Mouse (Mus musculus) cerebellum, adult (tissue): ENCODE results near the gene Tnr.

Source experiments
- ATAC-seq: cut with Nextera tagmentation; 2 replicates; pipeline ENCODE4 v1.9.2; 2017; ENCODE audit warnings: mild to moderate bottlenecking, moderate library complexity, mixed read lengths; ENCODE audit not compliant: insufficient number of reproducible peaks, low FRiP score, low TSS enrichment

Gene Tnr

DNA sequence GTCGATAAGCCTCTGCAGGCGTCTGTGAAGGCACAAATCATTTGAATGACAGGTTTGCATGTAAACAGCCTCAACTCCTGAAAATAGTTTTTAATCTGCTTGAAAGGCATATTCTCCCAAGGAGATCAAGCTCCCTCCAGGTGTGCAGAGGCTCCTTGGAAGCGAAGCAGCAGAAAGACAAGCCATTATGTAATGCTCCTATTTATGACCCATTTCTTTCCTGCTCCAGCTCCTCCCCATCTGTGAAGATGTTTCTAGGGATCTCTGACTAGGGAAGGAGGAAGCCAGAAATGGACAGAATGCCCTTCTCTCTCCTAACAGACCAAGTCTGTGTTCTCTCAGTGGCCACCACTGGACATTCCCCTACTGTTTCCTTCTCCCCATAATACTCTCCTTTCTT is 38.0 kb downstream of the Tnr start:
- no peak for ATAC-seq

DNA sequence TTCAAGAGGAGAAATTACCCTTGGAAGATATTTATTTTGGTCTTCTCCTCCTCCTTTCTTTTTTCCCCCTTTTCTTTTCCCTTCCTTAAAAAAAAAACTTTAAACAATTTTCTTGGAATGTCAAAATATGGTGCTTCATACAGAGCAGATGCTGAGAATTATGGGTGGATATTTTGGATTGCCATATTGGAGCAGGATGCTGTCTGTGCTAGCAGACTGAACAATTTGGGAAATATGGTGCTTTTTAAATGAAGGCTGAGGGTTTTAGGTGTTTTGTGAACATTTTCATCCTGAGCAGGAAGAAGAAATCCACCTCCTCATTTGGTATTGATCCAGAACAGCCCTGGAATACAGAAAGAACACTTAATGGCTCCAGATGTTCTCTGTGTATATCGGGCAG is 41.6 kb downstream of the Tnr start:
- ATAC-seq, result no peak

DNA sequence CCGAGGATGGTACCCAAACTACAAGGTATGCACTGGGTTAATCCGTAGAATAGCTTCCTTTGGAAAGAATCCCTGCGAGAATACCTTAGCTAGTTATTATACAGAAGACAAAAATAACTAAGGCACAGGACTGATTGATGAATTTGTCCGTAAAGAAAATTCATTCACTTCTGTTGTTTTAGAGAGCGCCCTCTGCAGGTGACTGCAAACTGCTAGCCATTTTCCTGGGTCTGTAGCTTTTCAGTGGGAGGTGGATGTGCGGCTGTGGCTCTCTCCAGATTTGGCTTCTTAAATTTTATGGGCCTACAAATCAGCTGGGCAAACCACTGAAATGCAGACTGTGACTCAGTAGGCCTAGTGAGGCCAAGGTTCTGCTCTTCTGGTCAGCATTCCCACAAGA is 42.5 kb downstream of the Tnr start:
- no peak for ATAC-seq

DNA sequence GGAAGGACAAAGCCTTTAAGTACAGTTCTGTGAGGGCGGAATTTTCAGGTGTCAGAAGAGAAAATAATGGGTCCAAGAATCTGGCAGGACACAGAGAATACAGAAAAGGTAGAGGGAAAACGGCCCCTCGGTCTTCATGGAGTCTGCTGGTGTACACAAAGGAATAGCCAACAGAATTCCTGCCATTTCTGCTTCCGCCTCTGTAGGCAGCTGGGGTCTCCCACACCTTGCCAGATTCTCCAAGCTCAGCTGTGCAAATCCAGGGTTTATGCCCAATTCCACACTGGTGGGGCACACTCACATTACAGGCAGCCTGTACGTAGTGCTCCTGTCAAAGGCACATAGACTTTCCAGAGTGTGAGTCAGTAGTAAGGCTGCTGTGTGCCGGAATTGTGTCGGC is 43.6 kb downstream of the Tnr start:
- ATAC-seq, result no peak

DNA sequence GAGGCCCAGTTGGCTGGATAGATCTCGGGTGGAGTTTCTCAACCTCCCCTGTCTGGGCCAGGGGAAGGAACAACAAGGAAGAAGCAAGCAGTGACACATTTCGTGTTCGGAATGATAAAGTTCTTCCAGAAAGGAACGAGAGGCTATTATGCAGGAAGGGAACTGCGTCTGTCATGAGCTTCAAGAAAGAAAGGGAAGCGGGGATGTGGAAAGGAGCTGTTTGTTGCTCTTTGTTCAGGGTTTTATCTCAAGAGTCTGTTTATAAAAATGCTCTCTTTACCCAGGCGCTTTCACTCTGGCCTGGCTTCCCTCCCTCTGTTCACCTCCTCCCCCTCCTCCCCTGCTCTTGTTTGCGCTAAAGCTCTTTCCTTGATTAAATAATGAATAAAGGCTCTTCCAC is 46.7 kb downstream of the Tnr start:
- ATAC-seq, result no peak

DNA sequence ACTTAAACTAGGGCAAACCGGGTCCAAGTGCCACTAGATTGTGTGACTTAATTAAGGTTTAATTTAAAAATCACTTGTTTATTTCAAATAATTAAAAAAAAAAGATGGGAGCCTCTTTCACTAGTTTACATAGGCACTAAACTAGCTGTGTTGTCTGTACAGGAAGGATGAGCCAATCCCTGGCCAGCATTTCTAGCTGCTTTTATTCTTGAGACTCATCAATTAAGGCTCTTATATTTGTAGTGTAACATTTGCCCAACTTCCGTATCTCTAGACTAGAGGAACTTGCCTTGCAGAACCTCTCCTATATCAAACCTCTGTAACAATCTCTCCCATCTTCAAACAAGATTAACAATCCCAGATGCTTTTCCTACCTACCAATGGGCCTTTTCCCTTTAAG is 47.3 kb downstream of the Tnr start:
- ATAC-seq, result no peak

DNA sequence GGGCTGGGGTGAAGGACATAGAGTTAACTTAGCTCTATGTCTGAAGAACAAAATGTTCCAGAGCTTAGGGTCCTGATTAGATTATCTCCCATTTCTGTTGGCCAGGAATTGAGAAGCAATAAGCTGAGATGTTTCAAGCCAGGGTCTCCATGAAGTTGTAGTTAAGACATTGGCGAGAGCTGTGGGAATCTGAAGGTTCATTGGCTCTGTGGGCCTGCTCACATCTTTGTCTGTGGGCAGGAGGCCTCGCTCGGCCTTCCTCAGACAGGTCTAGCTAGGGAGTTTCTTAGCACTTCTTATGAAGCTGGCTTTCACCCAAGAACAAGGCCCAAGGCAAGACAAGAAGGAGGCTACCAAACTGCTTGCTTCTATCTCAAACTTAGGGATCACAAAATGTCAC is 48.4 kb downstream of the Tnr start:
- no peak for ATAC-seq

DNA sequence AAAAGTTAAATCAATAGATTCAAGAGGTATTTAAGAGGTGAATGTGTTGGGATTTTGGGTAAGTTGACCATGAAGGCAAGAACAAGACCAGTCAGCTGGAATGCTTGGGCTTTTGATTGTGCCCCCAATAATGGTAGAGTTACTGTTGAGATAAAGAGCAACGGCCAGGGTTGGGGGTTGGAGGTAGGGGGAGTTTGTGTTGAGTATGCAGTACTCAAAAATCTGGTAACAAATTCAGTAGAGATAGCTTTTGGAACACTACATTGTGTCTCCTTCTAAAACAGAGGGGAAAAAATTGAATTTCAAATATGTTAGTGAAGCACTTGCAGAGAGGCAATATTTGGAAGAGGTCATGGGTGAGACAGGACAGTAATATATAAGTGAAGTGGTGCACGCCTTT is 49.5 kb downstream of the Tnr start:
- no peak for ATAC-seq

DNA sequence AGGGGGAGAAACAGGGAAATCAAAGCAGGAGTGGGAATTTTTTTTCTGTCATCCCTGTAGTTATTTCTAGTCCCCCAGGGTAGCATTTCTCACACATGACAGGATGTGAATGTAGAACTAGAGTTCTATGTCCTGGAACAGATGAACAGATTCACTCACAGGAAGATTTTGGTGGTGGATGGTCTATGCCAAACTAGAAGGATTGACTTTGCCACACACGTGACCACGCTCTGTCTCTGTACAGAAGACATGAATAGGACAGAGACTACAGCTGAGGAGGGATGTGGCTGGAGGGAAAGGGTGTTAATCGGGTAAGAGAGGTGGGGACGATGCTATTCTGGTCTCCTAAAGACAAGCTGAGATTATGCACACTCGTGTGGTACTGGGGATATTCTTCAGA is 51.1 kb downstream of the Tnr start:
- ATAC-seq, result no peak

DNA sequence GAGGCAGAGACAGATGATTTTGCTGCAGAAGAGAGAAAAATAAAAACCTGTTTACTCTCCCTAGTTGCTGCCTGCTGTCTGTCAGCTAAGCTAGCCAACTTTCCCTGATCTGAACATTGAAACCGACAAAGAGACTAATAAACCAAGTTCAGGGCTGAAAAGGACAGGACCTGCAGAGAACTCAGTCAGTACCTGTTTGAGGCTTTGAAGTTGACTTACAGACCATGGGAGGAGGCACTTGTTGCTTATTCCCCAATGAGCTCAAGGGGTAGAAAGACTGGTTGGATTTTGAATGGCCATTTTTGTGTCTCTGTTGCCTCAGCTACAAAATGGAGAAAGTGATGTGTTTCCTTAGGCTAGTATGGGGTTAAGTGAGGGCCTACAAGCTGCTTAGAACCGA is 52.7 kb downstream of the Tnr start:
- ATAC-seq, result no peak

DNA sequence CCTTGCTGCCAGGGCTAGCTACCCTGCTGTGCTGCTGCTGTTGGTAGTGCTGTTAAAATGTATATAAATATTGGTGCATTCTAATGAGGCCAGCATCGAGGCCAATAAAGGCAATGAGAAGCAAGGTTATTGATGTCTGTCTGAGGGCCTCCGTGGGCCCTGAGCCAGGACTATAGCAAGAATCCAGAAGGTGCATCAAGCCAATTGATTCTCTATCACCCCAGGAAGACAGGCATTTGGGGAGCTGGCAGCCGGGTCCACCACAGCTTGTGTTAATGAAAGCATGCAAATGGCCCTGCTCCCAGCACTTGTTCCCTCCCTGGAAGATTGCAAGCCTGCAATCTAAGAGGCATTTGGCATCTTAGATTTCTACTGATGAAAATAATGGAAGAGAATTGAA is 54.8 kb downstream of the Tnr start:
- ATAC-seq, result peak; percentile 29; the same call in 1 of the 2 replicates

DNA sequence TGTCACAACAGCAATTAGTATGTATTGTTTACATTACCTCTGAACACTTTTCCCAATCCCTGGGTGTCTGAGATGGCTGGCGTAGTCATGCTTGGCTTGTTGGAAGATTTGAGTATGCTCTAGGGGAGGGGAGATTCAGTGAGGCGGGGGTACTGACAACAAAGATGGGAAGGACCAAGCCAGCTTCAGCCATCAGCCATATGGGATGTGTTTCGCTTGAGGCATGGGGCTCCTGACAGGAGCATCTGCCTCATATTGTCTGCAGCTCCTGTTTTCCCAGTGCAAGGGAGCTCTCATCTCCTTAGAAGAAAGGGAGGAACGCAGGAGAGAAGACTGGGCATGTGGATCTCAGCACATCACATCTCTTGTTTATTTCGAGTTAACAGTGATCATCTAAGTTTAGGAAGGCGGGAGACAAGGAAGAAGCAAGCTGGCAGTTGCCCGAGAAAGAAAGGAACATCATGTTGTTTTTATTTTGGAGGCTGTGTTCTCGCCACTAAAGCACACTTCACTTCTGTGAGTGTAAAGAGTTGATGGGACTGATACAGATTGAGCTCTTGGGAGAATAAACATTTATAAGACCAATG is 56.9 kb downstream of the Tnr start:
- no peak for ATAC-seq

DNA sequence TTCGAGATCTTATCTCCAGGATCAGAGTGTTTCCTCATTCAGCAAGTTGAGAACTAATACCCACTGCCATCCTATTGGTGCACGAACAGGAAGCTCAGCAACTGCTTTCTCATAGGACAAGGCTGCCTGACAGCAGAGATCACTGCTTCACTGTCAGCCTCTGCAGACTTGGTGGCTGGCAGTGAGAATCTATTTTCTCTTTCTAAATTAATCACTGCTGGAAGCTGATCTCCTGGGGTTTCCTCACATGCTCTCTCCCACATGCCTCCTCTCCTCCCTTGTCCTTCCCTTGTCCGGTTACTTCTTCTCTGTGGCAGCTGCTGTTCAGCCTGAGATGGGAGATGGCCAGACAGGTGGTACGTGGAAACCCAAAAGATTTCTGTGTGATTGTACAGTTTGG is 60.3 kb downstream of the Tnr start:
- ATAC-seq, result no peak

DNA sequence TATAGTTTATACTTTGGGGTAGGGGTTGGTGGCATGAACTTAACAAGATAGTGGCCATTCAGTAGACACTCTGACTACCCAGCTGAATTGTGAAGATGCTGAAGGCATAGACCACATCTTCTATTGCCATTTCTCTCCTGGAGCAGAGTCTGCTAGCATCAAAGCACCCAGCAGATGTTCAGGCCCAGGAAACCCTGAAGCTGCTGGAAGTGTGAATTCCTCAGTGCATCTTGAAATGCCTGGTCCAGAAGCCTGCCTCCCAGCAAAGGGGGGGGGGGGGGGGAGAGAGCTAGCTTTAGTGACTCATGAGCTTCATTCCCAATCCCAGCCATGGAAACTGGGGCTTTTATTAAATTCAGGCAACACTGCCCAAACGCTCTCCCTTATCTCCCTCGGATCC is 65.2 kb downstream of the Tnr start:
- no peak for ATAC-seq

DNA sequence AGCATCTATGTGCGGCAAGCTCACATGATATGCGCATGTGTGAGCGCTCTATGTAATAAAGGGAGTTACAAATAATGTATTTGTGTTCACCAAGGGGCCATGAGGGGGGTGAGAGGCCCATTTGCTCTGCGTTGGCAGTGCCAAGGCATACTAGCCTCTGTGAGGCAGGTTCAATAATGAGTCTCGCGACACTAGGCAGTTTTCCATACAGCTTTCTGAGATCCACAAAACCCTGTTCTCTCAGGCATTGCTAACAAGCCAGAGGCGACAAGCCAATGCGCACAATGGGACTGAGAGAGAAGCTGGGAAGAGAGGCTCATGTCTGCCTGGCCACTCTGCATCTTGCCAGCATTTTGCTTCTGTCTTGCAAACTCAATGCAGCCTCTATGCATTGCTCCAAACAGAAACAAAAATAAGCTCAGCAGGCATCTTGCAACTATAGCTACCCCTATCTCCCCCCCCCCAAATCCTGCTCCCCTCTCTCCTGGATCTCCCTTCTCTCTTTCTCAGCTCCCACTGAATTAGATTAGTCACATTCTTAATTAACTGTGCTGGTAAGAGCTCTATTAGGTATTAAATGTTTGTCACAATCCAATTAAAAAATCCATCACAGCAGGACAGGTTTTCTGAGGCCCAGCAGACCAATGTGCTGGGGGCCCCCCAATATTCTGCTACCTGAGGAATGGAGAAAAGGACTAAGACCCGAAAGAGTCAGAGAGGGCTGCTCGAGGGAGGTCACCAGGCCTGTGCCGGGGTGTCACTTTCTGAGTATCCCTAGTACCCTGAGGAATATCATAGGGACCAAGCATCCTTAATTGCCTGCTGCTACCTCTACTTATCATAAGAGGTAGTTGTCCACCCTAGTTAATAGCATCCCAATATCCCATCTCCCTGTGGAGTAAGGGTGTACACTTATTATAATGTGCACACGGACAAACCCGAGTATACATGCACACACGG is 70.8 kb downstream of the Tnr start:
- peak; percentile 59 for ATAC-seq

DNA sequence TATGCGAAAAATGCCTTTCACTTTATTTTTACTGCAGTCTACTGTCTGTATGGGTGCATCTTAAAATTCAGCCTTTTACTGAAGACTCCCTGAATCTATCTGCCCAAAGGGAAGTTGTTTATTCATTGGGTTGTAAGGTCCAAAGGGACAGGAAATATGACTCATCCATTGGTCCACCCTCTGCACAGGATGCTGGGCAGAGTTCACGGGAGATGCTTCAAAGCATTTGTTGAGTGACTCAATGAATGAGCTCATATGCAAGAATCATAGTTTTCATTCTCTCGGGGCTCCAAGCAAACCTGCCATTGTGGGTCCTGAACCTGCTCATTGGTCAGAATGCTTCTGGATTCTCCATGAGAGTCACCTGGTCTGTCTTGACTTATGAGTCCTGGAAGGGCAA is 72.2 kb downstream of the Tnr start:
- no peak for ATAC-seq

DNA sequence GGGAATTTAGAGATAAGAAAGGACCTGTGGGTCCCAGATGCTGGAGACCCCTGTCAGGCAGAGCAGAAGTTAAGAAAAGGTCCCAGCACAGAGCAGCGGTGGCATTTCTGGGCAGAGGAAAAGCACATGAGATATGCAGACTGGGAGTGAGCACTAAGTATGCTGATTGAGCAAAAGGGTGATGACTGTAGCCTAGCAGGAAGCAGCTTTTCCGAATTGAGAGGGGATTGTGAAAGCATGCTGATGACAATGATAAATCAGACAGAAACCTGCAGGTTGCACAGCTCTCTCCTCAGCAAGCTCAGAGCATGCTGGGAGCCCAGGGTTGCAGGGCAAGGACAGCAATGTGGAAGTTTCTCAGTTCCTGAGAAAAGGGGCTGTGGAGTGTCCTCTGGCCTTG is 73.1 kb downstream of the Tnr start:
- ATAC-seq, result no peak

DNA sequence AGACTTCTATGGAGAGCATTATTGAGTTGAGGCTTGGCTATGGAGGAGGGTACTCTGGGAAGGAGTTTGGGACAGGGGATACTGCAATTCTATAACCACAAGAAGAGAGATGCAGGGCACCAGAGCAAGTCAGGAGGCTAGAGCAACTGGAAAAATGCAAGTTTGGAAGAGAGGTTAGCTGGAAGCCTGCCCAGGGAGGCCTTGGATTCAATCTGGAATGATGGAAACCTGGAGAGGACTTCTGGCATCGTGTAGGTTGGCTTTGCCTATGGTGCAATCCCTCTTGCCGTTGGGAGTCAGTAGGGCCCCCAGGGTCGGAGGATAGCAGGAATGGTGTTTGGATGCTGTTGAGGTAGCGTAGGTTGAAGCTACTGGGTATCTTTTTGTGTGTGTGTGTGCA is 90.0 kb downstream of the Tnr start:
- ATAC-seq, result no peak

DNA sequence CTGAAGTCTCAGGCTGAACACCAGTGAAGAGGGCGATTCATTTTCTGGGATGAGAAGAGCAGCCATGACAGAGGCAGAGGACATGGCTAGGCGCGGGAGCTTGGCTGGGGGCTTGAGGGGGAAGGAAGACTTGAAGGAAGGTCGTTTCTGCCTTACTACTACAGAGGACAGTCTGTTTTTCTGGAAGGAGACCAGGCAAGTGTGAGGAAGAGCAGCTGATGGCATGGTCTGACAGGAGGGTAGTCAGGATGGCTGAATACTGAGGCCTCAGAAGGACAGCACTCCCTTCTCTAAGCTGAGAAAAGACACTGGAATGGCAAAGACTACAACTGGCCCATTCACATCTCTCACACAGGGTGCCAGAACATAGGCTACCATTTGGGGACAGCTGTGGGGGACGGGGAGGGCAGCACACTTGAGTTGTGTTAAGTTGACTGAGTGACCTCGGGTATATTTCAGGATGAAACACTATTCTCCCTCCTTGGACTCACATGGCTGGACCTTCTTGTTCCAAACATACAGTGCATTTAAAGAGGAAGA is 90.6 kb downstream of the Tnr start:
- no peak for ATAC-seq

DNA sequence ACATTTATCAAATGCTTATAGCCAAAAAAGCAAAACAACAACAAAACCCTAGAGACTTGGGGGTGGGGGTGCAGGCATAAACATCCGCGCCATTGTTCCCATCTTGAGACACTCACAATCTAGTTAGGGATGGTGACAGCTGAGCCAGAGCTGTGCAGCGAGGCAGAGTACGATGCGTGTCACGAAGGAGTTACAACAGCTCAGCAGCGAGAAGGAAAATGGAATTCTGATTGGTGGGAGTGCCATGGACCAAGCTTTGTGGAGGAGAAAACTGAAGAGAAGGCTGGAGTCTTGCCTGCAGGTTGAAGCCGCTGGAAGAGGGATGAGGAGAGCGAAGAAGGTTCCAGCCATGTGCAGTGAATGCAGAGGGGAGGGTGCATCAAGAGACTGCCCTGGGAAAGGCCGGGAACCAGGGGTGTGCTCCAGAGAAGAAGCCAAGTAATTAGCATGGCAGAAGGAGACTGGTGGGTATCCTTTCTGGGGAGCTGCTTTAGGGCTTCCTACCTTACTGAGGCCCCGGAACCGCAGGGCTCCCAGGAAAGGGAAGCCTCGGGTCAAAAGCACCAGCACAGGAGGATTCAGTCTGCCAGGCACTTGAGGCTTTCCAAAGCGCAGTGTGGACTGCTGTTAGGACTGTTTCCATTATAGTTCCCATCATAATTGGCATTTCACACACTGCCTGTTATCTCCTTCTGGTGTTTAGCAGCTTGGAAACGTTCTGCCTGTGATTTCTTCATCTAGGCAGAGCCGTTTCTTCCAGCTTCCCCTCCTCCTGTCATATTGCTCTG is 91.3 kb downstream of the Tnr start:
- peak; percentile 22; the same call in 1 of the 2 replicates for ATAC-seq

DNA sequence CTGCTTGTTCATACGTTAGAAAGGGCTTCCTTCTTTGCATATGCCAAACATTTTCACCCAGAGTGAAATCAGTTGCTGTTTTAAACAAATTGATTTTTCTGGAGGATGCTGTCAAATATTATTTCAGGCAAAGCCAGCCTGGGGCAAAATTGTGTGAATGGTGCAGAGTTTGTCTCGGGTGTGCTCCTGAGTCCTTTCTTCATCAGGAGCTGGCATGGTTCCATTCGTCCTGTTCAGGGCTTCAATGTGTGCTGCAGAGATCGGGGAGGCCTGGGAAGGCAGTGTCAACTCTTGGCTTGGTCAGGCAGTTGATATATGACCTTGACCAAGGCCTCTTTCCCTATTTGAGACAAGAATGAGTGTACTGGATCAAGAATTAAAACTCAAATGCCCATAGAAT is 92.1 kb downstream of the Tnr start:
- 0 out of 2 replicates have a peak, but pooled peaks have one; percentile 36 for ATAC-seq
